Mouse (Mus musculus) R1 (cell line): Measurements from ENCODE around the gene Asgr2.
"Not testable (repeated sequence)": the region's sequence is repeated elsewhere in the genome, so short reads cannot be mapped to it uniquely, and the experiment has no call there.

Experiments
- DNase-seq: peaks from one replicate; pipeline ENCODE4 v3.0.0-alpha.2; 2018; ENCODE audit warnings: low read depth, low spot score

The Asgr2 gene

GRCm38 (mm10) chr11:70097396-70097795 lies 5.0 kb downstream of the Asgr2 start:
- peak; percentile 63 for DNase-seq

- no peak for DNase-seq
Measured at GRCm38 (mm10) chr11:70099102-70099501, 6.7 kb downstream of the Asgr2 start.

- no peak for DNase-seq
Measured at GRCm38 (mm10) chr11:70099809-70100208, 7.4 kb downstream of the Asgr2 start.

DNA sequence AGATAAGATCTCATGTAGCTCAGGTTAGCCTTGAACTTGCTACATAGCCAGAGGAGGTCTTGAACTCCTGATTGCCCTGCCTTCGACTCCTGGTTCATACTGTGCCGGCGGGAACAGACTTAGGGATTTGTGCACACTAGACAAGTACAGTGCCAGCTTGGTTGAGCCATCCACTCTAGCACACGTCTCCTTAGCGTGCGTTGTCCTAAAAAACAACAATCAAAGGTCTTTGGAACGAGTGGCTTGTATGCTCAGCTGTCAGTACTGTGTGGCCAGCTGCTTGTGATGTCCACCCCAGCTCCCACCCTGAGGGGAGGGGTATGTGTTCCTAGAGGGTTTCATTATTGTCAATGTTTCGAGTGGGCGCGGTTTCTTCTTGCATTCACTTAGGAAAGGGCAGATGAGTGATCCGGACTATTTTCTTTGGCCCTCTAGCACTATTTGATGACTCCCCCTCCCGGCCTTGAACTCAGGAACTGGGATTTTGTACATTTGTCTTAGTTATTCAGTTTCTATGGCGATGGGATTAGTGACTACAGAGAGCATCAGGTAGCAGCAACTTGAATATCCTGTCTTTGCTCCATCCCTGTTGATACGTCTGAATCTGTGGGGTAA lies 11.4 kb downstream of the Asgr2 start:
- DNase-seq = peak; percentile 30

- no peak for DNase-seq
Measured at GRCm38 (mm10) chr11:70107085-70107484, 14.6 kb downstream of the Asgr2 start.

DNA sequence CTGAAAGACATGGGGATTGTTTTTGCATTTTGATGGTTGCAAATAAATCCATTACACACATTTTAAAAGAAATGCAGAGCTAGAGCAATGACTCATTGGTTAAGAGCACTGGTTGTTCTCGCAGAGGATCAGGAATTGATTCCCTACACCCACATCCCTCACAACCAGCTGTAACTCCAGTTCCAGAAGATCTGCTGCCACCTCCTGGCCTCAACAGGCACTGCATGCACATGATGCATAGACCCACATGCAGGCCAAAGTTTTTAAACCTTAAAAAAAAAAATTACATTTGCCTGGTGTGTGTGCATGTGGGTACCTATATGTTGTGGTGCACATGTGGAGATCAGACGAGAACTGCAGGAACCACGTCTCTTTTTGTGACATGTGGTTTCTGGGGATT lies 17.7 kb downstream of the Asgr2 start:
- peak; percentile 71 for DNase-seq

GRCm38 (mm10) chr11:70114562-70114961 lies 22.1 kb downstream of the Asgr2 start:
- DNase-seq = no peak

- no peak for DNase-seq
Measured at GRCm38 (mm10) chr11:70115901-70116300, 23.5 kb downstream of the Asgr2 start.

DNA sequence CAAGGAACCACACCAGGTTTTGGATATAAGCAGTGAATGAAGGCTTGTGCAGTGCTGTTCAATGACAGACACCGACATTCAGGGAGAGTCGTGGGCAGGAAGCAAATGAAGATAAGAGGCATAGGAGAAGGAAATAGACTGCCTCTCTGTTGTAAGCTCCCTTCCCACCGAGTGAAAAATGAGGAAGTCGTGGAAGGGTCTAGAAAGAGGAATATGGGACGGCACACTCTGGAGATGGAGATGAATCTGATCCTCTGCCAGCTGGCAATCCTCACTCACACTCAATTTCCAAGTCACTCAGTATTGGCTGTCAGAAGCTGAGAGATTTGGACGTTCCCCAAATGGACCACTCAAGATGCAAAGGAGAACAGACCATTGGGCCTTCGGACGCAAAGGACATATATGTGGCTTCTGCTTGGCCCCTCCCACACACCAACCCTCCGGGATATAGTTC lies 37.5 kb downstream of the Asgr2 start, which contains the start of gene Mgl2:
TSS of gene Mgl2 (plus strand) at position 404 of the 454 bp plus-strand sequence.
- no peak for DNase-seq

GRCm38 (mm10) chr11:70135001-70135400 lies 42.6 kb downstream of the Asgr2 start:
- not testable (repeated sequence) for DNase-seq

DNA sequence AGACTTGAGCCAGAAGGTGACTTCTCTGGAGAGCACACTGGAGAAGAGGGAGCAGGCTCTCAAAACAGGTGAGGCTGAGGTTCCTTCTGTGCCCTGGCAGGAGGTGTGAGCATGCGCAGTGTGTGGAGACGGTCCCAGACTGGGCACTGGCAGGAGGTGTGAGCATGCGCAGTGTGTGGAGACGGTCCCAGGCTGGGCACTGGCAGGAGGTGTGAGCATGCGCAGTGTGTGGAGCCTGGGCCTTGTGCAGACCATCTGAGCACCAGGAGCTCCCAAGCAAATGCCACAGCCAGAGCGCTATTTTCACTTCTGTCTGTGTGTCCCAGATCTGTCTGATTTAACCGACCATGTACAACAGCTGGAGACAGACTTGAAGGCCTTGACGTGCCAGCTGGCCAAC lies 43.5 kb downstream of the Asgr2 start:
- DNase-seq = peak; percentile 18

DNA sequence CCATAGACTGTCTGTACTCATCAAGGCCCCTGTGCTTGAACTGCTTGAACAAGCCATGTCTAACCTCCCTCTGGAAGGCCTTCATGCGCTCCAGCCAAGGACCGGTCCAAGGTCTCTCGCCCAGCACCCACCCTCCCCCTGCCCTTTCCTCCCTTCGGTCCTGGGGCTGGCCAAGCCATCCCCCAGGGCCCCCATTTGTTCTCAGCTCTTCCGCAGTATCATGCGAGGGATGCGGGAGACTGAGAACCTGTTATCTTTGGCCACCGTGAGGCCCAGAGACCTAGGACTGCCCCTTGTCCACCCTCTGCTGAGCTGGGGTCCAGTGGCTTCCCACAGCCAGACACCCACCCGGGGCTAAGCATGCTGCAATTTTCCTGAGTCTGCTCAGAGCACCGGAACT lies 46.7 kb downstream of the Asgr2 start:
- DNase-seq = no peak

DNA sequence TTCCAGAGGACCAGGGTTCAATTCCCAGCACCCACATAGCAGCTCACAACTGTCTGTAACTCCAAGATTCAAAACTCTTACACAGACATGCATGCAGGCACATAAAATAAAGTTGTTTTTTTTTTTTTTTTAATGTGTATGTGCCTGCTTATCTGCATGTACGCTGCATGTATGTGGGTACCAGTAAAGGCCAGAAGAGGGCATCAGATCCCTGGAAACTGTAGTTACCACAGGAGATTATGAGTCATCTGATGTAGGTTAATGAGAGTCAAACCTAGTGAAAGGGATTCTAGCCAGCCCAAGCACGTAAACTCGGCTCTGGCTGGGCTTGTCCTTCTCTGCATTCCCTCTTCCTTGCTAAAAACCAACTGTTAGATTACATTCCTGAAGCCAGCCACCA lies 58.6 kb downstream of the Asgr2 start:
- peak; percentile 36 for DNase-seq
